Mouse (Mus musculus) adrenal gland, postnatal 25 days (tissue): Measurements from ENCODE around the gene Fgf11. TPM values are rescaled to one million over a fixed set of nuclear protein-coding genes. Genes with fewer than 3 reads are reported as not detected.

Experiments used
- DNase-seq: peaks from one replicate; pipeline ENCODE4 v3.0.0; 2021; ENCODE audit warnings: mixed read lengths
- total RNA-seq: library from RNA; stranded (reverse); gene quantifications from 2 replicates; pipeline ENCODE4 v1.2.3, GENCODE M21; 2021

Fgf11 gene
- total RNA-seq, 1 experiment from 2014 or later: 3.9 TPM

DNA sequence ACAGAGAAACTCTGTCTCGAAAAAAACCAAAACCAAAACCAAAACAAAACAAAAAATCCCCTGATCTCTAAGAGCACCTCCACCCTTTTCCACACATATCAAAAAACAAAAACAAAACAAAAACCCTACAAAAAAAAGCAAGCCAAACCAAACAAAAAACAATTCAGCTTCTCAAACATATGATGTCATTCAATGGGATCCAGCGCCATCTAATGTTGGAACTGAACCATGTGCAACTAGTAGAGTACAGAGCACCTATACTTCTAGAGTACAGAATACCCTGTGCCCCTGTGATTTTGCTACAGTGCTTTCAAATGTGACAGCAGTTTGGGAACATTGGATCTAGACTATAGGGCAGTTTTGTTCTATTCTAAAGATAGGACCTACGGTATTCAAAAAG lies 47.0 kb downstream of the Fgf11 start:
- no peak for DNase-seq

GRCm38 (mm10) chr11:69754233-69754632 lies 47.4 kb downstream of the Fgf11 start:
- no peak for DNase-seq

GRCm38 (mm10) chr11:69752686-69753085 lies 49.0 kb downstream of the Fgf11 start:
- no peak for DNase-seq

DNA sequence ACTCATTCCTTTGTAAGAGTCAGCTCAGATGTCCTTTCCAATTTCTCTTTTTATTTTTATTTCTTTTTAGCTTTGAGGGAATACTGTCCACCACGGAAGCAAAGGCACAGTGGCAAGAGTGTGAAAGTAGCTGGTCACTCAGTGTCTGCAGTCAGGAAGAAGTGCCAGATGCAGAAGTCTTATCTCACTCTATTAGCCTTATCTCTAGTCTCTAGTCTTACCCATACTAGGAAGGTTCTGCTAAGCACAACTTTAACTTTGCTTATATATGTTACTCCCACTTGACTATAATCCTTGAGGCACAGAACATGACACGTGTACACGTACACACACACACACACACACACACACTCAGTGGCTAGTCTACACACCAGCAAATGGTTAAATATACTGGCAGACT lies 50.0 kb downstream of the Fgf11 start:
- DNase-seq: no peak

Other genes with a start within 250 kb of the Fgf11 start
- 0.38 and 1.5 TPM in 2 replicates for gene Efnb3, start 241.7 kb downstream of the Fgf11 start, total RNA-seq
- gene Wrap53, start 221.6 kb downstream of the Fgf11 start, total RNA-seq: 12.5 and 12.9 TPM in 2 replicates
- 74.1 and 81.7 TPM in 2 replicates for gene Trp53, start 221.5 kb downstream of the Fgf11 start, total RNA-seq
- 34.0 and 38.0 TPM in 2 replicates for gene Atp1b2, start 195.9 kb downstream of the Fgf11 start, total RNA-seq
- gene Shbg, start 184.0 kb downstream of the Fgf11 start, total RNA-seq: not detected in 2 replicates
- 6.7 and 16.9 TPM in 2 replicates for gene Sat2, start 179.8 kb downstream of the Fgf11 start, total RNA-seq
- gene Fxr2, start 168.9 kb downstream of the Fgf11 start, total RNA-seq: 89.7 and 101 TPM in 2 replicates
- 0.39 TPM in 1 of 2 replicates, not detected in the other for gene Sox15, start 146.5 kb downstream of the Fgf11 start, total RNA-seq
- gene Mpdu1, start 139.2 kb downstream of the Fgf11 start, total RNA-seq: 123 and 137 TPM in 2 replicates
- gene Cd68, start 135.7 kb downstream of the Fgf11 start, total RNA-seq: 14.2 and 22.6 TPM in 2 replicates
- gene Eif4a1, start 129.4 kb downstream of the Fgf11 start, total RNA-seq: 624 and 654 TPM in 2 replicates
- gene Senp3, start 119.8 kb downstream of the Fgf11 start, total RNA-seq: 91.6 and 91.8 TPM in 2 replicates
- gene Tnfsf13, start 116.1 kb downstream of the Fgf11 start, total RNA-seq: 3.8 and 4.1 TPM in 2 replicates
- 16.6 and 25.6 TPM in 2 replicates for gene Tnfsf12, start 106.0 kb downstream of the Fgf11 start, total RNA-seq
- gene Tnfsfm13, start 105.8 kb downstream of the Fgf11 start, total RNA-seq: 3.8 and 4.6 TPM in 2 replicates
- 98.5 and 101 TPM in 2 replicates for gene Polr2a, start 43.2 kb downstream of the Fgf11 start, total RNA-seq
- gene Slc35g3, start 39.9 kb downstream of the Fgf11 start, total RNA-seq: not detected in 2 replicates
- 39.5 and 65.8 TPM in 2 replicates for gene Zbtb4, start 35.9 kb downstream of the Fgf11 start, total RNA-seq
- 1.8 and 2.4 TPM in 2 replicates for gene Chrnb1, start 5.9 kb downstream of the Fgf11 start, total RNA-seq
- not detected in 2 replicates for gene Tmem102, start 3.8 kb upstream of the Fgf11 start, total RNA-seq
- gene Gm39566, start 13.4 kb upstream of the Fgf11 start, total RNA-seq: not detected in 2 replicates
- gene Spem2, start 16.6 kb upstream of the Fgf11 start, total RNA-seq: not detected in 2 replicates
- not detected in 2 replicates for gene Spem1, start 20.3 kb upstream of the Fgf11 start, total RNA-seq
- gene Nlgn2, start 35.9 kb upstream of the Fgf11 start, total RNA-seq: 18.6 and 19.7 TPM in 2 replicates
- 149 and 152 TPM in 2 replicates for gene Tmem256, start 36.7 kb upstream of the Fgf11 start, total RNA-seq
- gene Plscr3, start 44.5 kb upstream of the Fgf11 start, total RNA-seq: 43.8 and 52.9 TPM in 2 replicates
- not detected in 2 replicates for gene Tnk1, start 56.9 kb upstream of the Fgf11 start, total RNA-seq
- gene Tmem95, start 76.2 kb upstream of the Fgf11 start, total RNA-seq: not detected in 2 replicates
- gene Kctd11, start 79.5 kb upstream of the Fgf11 start, total RNA-seq: 4.4 and 4.9 TPM in 2 replicates
- 0.30 TPM in 1 of 2 replicates, not detected in the other for gene Acap1, start 93.7 kb upstream of the Fgf11 start, total RNA-seq
- 1.2 and 2.6 TPM in 2 replicates for gene 2810408A11Rik, start 99.1 kb upstream of the Fgf11 start, total RNA-seq
- gene Neurl4, start 99.2 kb upstream of the Fgf11 start, total RNA-seq: 52.4 and 55.5 TPM in 2 replicates
- gene Gps2, start 112.0 kb upstream of the Fgf11 start, total RNA-seq: 62.5 and 70.2 TPM in 2 replicates
- gene Eif5a, start 120.1 kb upstream of the Fgf11 start, total RNA-seq: 542 and 558 TPM in 2 replicates
- 14.1 and 14.8 TPM in 2 replicates for gene Ybx2, start 133.9 kb upstream of the Fgf11 start, total RNA-seq
- gene Slc2a4, start 146.3 kb upstream of the Fgf11 start, total RNA-seq: 42.6 and 48.6 TPM in 2 replicates
- 0.52 TPM in 1 of 2 replicates, not detected in the other for gene Cldn7, start 162.9 kb upstream of the Fgf11 start, total RNA-seq
- gene Ctdnep1, start 179.3 kb upstream of the Fgf11 start, total RNA-seq: 123 and 141 TPM in 2 replicates
- gene Elp5, start 180.7 kb upstream of the Fgf11 start, total RNA-seq: 71.1 and 76.1 TPM in 2 replicates
- 406 and 407 TPM in 2 replicates for gene Gabarap, start 189.3 kb upstream of the Fgf11 start, total RNA-seq
- 55.7 and 64.6 TPM in 2 replicates for gene Phf23, start 193.9 kb upstream of the Fgf11 start, total RNA-seq
- 19.6 and 22.3 TPM in 2 replicates for gene Dvl2, start 198.7 kb upstream of the Fgf11 start, total RNA-seq
- gene Acadvl, start 213.6 kb upstream of the Fgf11 start, total RNA-seq: 391 and 422 TPM in 2 replicates
- gene Dlg4, start 215.1 kb upstream of the Fgf11 start, total RNA-seq: 30.7 and 31.0 TPM in 2 replicates